Mouse (Mus musculus) macrophage (primary cell): Measurements from ENCODE around the gene Gpr150. TPM values are rescaled to one million over a fixed set of nuclear protein-coding genes. Genes with fewer than 3 reads are reported as not detected.

ENCODE experiments used
- H3K27ac ChIP-seq: fragments of 350-480 bp; formaldehyde crosslinking; 2 replicates; pipeline ENCODE4 v1.9.0; 2021
- H3K36me3 ChIP-seq: fragments of 350-480 bp; formaldehyde crosslinking; 2 replicates; pipeline ENCODE4 v1.9.0; 2021; ENCODE audit errors: inconsistent target
- H3K4me3 ChIP-seq: fragments of 350-480 bp; formaldehyde crosslinking; 2 replicates; pipeline ENCODE4 v1.9.0; 2021; ENCODE audit errors: inconsistent target
- H3K79me2 ChIP-seq: fragments of 350-480 bp; formaldehyde crosslinking; 2 replicates; pipeline ENCODE4 v1.9.0; 2021; ENCODE audit errors: inconsistent target
- whole genome bisulfite sequencing: methylation state at CpG from one replicate; pipeline ENCODE4 v1.1.7; 2026; ENCODE audit warnings: inconsistent platforms; ENCODE audit not compliant: missing documents; 5-methylcytosine and 5-hydroxymethylcytosine counted together
- polyA plus RNA-seq: library from polyadenylated mRNA; stranded (reverse); fragments of 250-400 nt; gene quantifications from 3 replicates; pipeline ENCODE4 v1.2.4, GENCODE M21; 2018; ENCODE audit warnings: inconsistent platforms
- total RNA-seq, 78 experiments: library from RNA; depleted of rRNA; stranded (reverse); fragments of 250-400 nt; gene quantifications; 1 replicate in 9 of 78; 2 replicates in 24 of 78; 3 replicates in 43 of 78; 4 replicates in 2 of 78; pipeline ENCODE4 v1.2.4; 2018; ENCODE audit warnings: inconsistent platforms in 56 of 78

Gpr150 gene
- total RNA-seq (2018; cell fraction: chromatin; rRNA removed), result not detected
- total RNA-seq (2018; cell fraction: cytosol; rRNA removed), result under 1 TPM in 5 of 26 experiments, not detected in 21; 0.05 to 0.15 (median 0.06) TPM
- total RNA-seq (2018; cell fraction: nucleus; rRNA removed), result not detected
- not detected in 3 replicates for polyA plus RNA-seq

DNA sequence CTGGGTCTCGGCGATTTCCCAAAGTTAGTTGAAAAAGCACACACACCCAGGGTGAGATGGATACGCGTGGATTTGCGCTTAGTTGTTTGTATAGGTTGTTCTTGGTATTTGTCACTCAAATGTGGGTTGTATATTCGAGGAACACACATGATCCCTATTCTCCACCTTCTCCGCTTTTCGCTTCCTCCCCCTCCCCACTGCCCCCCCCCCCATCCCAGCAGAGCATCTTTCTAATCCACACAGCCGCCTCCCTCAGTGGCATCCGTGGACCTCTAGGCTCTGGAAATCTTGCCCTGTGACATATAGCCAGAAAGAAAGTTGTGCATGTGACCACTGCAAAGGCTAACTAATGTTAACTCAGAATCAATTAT lies at the start of gene Gpr150:
Gene Gpr150, minus strand, starts transcription at position 101 of the 371 bp plus-strand sequence.
- no peak within 1 kb of the TSS for H3K27ac ChIP-seq
- no peaks in the 10 kb centered on the region for H3K36me3 ChIP-seq
- no peaks in the 10 kb centered on the region for H3K79me2 ChIP-seq
- H3K4me3 ChIP-seq, result peak within 1 kb of the TSS; percentile 15; the same call in 1 of the 2 replicates
- 22% methylated on average over 9 of the region's 10 CpGs for WGBS

- H3K79me2 ChIP-seq, result peaks cover 29% of the 10 kb centered on the region
- no peak overlapping the region for H3K4me3 ChIP-seq
- WGBS, result 100% methylated on average over 2 of the region's 2 CpGs
- H3K27ac ChIP-seq, result no peak overlapping the region
- H3K36me3 ChIP-seq, result no peaks in the 10 kb centered on the region
Measured at GRCm38 (mm10) chr13:76101989-76102388, 45.2 kb upstream of the Gpr150 start.

DNA sequence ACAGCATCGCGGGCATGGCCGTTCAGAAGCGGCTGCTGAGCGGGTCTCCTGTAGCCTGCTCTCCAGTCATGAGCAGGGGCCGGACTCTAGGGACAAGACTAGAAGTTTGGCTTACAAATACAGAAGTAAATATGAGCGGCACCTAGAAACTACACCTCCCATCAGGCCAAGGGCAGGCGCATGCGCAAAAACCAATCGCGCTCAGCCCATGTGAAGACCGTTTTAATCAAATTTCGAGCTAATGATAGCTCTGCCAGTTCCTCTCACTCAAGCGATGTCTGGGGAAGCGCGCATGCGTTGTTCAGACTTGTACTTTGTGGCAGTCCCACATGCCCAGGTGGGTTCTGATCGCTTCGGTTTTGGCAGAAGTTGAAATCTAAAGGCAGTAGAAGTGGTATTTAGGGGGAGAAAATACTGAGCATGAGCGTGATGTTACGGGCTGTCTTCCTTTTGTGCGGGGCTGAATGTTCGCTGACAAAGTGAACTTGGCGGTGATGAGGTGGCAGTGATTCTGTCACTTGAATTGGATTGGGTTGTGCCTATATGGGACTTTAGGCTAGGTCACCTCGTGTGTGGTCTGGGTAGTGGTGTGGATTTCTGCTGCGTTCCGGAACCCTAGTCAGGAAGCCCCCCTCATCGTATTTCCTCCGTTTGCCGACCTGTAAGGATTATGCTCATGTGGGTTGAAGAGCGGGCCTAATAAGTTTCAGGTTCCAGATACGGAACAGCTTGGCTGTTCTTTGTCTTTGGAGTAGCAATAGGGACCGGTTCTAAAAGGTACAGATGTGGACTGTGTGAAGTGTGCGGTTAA lies 41.9 kb upstream of the Gpr150 start, which contains the start of the genes Arsk and Ttc37:
Gene Arsk, minus strand, starts transcription at position 168 of the 811 bp plus-strand sequence.
Gene Ttc37, plus strand, starts transcription at position 242 of the 811 bp plus-strand sequence.
- no peaks in the 10 kb centered on the region for H3K36me3 ChIP-seq
- peaks cover 29% of the 10 kb centered on the region for H3K79me2 ChIP-seq
- H3K4me3 ChIP-seq, result peak within 1 kb of the TSS; percentile 57
- peak within 1 kb of the TSS; percentile 42 for H3K27ac ChIP-seq
- under 1% methylated on average over 34 of the region's 34 CpGs for WGBS

- Histone ChIP-seq H3K27ac (peak overlapping the region; percentile 42), H3K36me3 (no peaks in the 10 kb centered on the region), H3K4me3 (peak overlapping the region; percentile 57), H3K79me2 (peaks cover 29% of the 10 kb centered on the region)
- WGBS, result 2% methylated on average over 16 of the region's 16 CpGs
Measured at GRCm38 (mm10) chr13:76098116-76098492, 41.3 kb upstream of the Gpr150 start.

- H3K4me3 ChIP-seq, result no peak overlapping the region
- whole genome bisulfite sequencing, result 15% methylated on average over 1 of the region's 1 CpGs
- no peak overlapping the region for H3K27ac ChIP-seq
- H3K79me2 ChIP-seq, result no peaks in the 10 kb centered on the region
- no peaks in the 10 kb centered on the region for H3K36me3 ChIP-seq
Measured at GRCm38 (mm10) chr13:76074323-76074722, 17.5 kb upstream of the Gpr150 start.

DNA sequence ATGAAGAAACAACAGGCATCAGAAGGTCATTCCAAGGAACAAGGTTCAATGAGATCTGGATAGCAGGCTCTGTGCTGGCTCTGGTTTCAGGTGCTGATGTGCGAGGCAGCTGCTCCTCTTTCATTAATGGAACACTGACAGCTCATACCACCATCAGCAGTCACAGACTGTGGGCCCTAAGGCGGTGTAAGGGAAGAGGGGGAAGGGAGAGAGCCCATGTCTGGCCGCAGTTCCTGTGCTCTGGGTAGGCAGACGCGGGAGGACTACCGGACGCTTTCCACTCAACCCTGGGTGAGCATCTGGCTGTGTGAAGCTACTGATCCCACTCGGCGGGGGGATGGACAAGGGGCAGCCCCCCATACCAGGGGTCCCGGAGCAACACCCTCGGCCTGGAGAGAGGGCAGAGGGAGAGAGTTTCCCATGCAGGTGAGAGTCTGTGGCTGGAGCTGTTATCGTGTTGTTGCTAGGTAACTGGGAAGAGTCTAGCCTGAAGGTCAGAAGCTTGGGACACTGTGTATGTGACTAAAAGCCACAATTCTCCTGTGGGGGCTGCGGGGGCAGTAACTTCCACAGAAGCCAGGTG lies 7.7 kb upstream of the Gpr150 start:
- WGBS, result 97% methylated on average over 13 of the region's 13 CpGs
- H3K79me2 ChIP-seq, result no peaks in the 10 kb centered on the region

DNA sequence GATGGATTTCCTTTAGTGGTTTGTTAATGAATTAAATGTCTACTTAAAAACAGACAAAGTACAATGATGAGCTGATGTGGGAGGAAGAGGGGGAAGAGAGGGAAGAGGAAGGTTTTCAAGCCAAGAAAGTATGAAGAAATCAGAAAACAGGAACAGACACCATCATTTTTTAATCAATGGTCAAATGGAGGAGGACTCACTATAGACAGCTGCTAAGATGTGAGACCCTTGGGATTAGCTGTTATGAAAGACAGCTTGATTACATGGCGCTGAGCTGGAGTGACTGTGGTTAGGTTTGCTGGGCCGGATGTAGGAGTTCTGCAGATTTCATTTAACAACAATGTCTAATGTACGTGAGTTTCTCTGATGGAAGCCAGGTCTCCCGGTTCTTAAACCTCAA lies 6.8 kb upstream of the Gpr150 start:
- peaks cover 19% of the 10 kb centered on the region; the same call in 1 of the 2 replicates for H3K36me3 ChIP-seq
- H3K79me2 ChIP-seq, result no peaks in the 10 kb centered on the region
- no peak overlapping the region for H3K4me3 ChIP-seq
- WGBS, result 80% methylated on average over 4 of the region's 4 CpGs
- H3K27ac ChIP-seq, result no peak overlapping the region

More for the DNA sequence above, 7.7 kb upstream of the Gpr150 start:
- Histone ChIP-seq H3K4me3 (no peak overlapping the region), H3K36me3 (peaks cover 19% of the 10 kb centered on the region; the same call in 1 of the 2 replicates), H3K27ac (no peak overlapping the region)

- H3K4me3 ChIP-seq, result no peak overlapping the region
- H3K36me3 ChIP-seq, result peaks cover 19% of the 10 kb centered on the region; the same call in 1 of the 2 replicates
- no peak overlapping the region for H3K27ac ChIP-seq
- WGBS, result 83% methylated on average over 3 of the region's 3 CpGs
- H3K79me2 ChIP-seq, result no peaks in the 10 kb centered on the region
Measured at GRCm38 (mm10) chr13:76062569-76062968, 5.8 kb upstream of the Gpr150 start.

DNA sequence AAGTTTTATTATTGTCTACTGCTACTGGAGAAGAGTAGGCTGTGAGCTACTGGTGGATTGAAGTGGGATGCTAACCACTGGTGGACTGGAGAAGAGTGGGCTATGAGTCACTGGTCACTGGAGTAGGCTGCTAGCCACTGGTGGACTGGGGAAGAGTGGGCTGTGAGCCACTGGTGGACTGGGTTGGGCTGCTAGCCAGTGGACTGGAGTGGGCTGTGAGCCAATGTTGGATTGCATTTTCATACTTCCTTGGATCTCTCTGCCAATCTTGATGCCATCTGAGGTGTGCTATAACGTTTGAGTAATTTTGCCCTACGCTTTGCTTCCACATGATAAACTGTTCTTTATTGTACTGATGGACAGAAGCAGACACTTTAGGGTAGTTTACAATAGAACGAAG lies 5.3 kb upstream of the Gpr150 start:
- no peak overlapping the region for H3K27ac ChIP-seq
- H3K36me3 ChIP-seq, result peaks cover 19% of the 10 kb centered on the region; the same call in 1 of the 2 replicates
- 87% methylated on average over 3 of the region's 3 CpGs for WGBS
- H3K79me2 ChIP-seq, result no peaks in the 10 kb centered on the region
- no peak overlapping the region for H3K4me3 ChIP-seq

- H3K27ac ChIP-seq, result no peak overlapping the region
- H3K79me2 ChIP-seq, result no peaks in the 10 kb centered on the region
- peaks cover 5% of the 10 kb centered on the region; the same call in 1 of the 2 replicates for H3K36me3 ChIP-seq
- WGBS, result 100% methylated on average over 4 of the region's 4 CpGs
- no peak overlapping the region for H3K4me3 ChIP-seq
Measured at GRCm38 (mm10) chr13:76059591-76059990, 2.8 kb upstream of the Gpr150 start.

DNA sequence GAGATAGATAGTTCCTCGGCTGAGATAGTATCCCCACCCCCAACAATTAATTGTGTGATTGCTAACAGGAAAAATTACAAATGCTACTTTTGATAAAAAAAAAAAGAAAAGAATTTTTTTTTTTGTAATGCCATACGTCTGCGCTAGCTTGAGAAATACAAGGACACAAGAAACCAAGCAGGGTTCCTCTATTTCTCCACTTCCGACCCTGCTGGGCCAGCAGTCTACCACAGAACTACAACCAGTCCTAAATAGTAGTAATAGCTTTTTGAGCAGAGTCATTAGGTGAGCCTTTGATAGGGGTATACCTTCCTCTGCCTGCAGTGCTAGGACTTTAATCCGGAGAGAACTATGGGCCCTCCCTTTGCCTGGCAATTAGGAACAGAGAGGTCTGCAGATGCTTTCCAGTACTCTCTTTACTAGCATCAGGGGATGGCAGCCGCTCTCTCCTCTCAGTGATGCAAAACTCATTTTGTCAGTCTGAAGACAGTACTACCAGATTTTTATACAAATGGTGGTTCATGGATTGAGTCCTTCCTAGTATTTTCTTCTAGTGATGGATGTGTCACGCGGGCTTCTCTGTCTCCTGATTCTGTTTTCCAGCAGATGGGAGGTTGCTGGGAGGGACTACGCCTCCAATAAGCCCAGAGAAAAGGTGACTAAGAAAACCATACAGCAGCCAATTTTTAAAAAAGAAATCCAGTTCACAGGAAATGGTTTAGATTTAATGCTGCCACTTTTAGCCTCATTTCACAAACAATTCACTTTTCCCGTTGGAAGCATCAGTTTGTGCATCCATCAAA lies 672 bp upstream of the Gpr150 start:
- WGBS, result 64% methylated on average over 10 of the region's 10 CpGs
- Histone ChIP-seq H3K27ac (no peak overlapping the region), H3K4me3 (no peak overlapping the region), H3K79me2 (no peaks in the 10 kb centered on the region), H3K36me3 (no peaks in the 10 kb centered on the region)

GRCm38 (mm10) chr13:76056261-76056724 lies 503 bp downstream of the Gpr150 start:
- 2% methylated on average over 34 of the region's 34 CpGs for WGBS
- Histone ChIP-seq H3K79me2 (no peaks in the 10 kb centered on the region), H3K36me3 (no peaks in the 10 kb centered on the region), H3K27ac (no peak overlapping the region), H3K4me3 (peak overlapping the region; percentile 1; the same call in 1 of the 2 replicates)

- Histone ChIP-seq H3K4me3 (peak overlapping the region; percentile 15; the same call in 1 of the 2 replicates), H3K27ac (no peak overlapping the region), H3K36me3 (no peaks in the 10 kb centered on the region), H3K79me2 (no peaks in the 10 kb centered on the region)
- WGBS, result 2% methylated on average over 58 of the region's 59 CpGs
Measured at GRCm38 (mm10) chr13:76055391-76056232, 1.2 kb downstream of the Gpr150 start.
